Mouse (Mus musculus) urinary bladder, adult 2 months (tissue): Measurements from ENCODE around the gene Lrrc72. TPM values are rescaled to one million over a fixed set of nuclear protein-coding genes. Genes with fewer than 3 reads are reported as not detected.

Experiments used
- DNase-seq: peaks from one replicate; pipeline ENCODE4 v3.0.0; 2022; ENCODE audit warnings: low spot score
- polyA plus RNA-seq: library from polyadenylated mRNA; depleted of rRNA; stranded (reverse); fragments of >200 nt; gene quantifications from 2 replicates; pipeline ENCODE4 v1.2.3, GENCODE M21; 2012; rRNA removed

The Lrrc72 gene
- polyA plus RNA-seq, 1 experiment, result not detected

- DNase-seq, result no peak
Observed at GRCm38 (mm10) chr12:36189610-36190009, 63.6 kb downstream of the Lrrc72 start.

DNA sequence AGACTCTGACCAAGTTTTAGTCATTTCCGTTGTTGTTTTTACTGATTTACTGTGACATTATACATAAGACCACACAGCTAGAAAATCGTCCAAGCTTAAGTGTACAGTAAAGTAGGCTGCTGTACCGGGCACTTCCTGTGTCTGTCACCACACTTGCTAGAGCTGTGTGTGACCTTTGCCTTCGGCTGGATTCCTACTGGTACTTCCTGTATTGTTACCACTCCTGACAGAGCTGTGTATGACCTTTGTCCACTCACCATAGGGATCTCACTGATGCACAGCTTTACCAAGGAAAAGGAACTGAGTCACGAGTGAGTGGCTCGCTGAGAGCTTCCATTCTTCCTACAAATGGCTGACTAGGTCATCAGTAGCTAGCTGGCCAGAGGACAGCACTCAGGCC is 66.1 kb downstream of the Lrrc72 start:
- DNase-seq, result no peak

DNA sequence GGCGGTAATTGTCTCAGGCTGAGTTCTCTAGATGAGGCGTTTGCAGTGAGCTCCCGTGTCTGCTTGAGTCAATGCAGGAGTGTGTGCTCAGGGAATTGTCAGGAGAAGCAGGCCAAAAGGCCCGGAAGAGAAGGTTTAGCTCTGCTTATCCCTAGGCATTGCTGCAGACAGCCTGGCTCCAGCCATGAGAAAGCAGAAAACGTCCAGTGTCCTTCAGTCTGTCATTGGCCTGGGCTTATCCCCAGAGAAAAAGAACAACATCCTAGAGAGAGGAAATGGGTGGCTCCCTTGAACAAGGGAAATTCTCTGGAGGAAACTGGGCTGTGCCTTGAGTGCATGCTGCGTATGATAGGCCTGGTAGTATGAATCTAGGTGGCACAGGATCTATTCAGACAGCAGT is 70.6 kb downstream of the Lrrc72 start:
- no peak for DNase-seq

- no peak for DNase-seq
Observed at GRCm38 (mm10) chr12:36177227-36177626, 76.0 kb downstream of the Lrrc72 start.

GRCm38 (mm10) chr12:36165299-36165698 is 87.9 kb downstream of the Lrrc72 start:
- no peak for DNase-seq

GRCm38 (mm10) chr12:36164126-36164791 is 88.9 kb downstream of the Lrrc72 start:
- DNase-seq, result no peak

Other genes with a start within 250 kb of the Lrrc72 start
- gene Tspan13, start 210.9 kb downstream of the Lrrc72 start, polyA plus RNA-seq, result 111 and 116 TPM in 2 replicates
- 36.2 and 43.3 TPM in 2 replicates for gene Ankmy2, start 96.3 kb downstream of the Lrrc72 start, polyA plus RNA-seq
- gene Bzw2, start 95.3 kb downstream of the Lrrc72 start, polyA plus RNA-seq, result 70.7 and 72.9 TPM in 2 replicates
- 10.8 and 14.8 TPM in 2 replicates for gene Sostdc1, start 60.7 kb upstream of the Lrrc72 start, polyA plus RNA-seq
- gene Ispd, start 128.1 kb upstream of the Lrrc72 start, polyA plus RNA-seq, result 4.2 and 4.9 TPM in 2 replicates
- gene D630036H23Rik, start 128.8 kb upstream of the Lrrc72 start, polyA plus RNA-seq, result 1.4 TPM in 2 replicates